Mouse (Mus musculus) C2C12 (cell line): ENCODE results near the gene Hmgb1.

Experiments
- CTCF ChIP-seq: IDR thresholded peaks from one replicate; pipeline ENCODE4 v1.5.1; 2011; ENCODE audit not compliant: control insufficient read depth, insufficient read depth, insufficient read length
- MAX ChIP-seq: IDR thresholded peaks from one replicate; pipeline ENCODE4 v1.6.1; 2011; ENCODE audit warnings: mild to moderate bottlenecking, control low read depth

- TF ChIP-seq MAX = no peak
- TF ChIP-seq CTCF = no peak
These were observed 84.2 kb downstream of the Hmgb1 start for GRCm38 (mm10) chr5:149100091-149100490.
